Mouse (Mus musculus) heart, embryonic 15.5 days (tissue): ENCODE measurements around the gene St14. TPM values are rescaled to one million over a fixed set of nuclear protein-coding genes. Genes with fewer than 3 reads are reported as not detected.

ENCODE experiments used
- ATAC-seq: fragments of 200-750 bp; cut with Nextera tagmentation; replicated peaks from 2 replicates; pipeline ENCODE4 v1.8.0; 2017; ENCODE audit warnings: low read depth, moderate TSS enrichment; ENCODE audit not compliant: insufficient number of reproducible peaks, insufficient read depth, low FRiP score
- H3K27ac ChIP-seq: fragments of 300-500 bp; sonication (generic); 2 replicates; pipeline ENCODE4 v1.5.1; 2015; ENCODE audit warnings: mild to moderate bottlenecking, inconsistent platforms
- H3K27me3 ChIP-seq: fragments of 300-500 bp; sonication (generic); 2 replicates; pipeline ENCODE4 v1.6.1; 2015; ENCODE audit warnings: inconsistent platforms
- H3K36me3 ChIP-seq: fragments of 300-500 bp; sonication (generic); 2 replicates; pipeline ENCODE4 v1.6.1; 2015; ENCODE audit warnings: mild to moderate bottlenecking, inconsistent platforms
- H3K4me1 ChIP-seq: fragments of 300-500 bp; sonication (generic); replicated peaks from 2 replicates; pipeline ENCODE4 v1.6.1; 2015; ENCODE audit warnings: inconsistent platforms
- H3K4me2 ChIP-seq: fragments of 300-500 bp; sonication (generic); 2 replicates; pipeline ENCODE4 v1.6.1; 2015; ENCODE audit warnings: inconsistent platforms, mild to moderate bottlenecking, moderate library complexity
- H3K4me3 ChIP-seq: fragments of 300-500 bp; sonication (generic); 2 replicates; pipeline ENCODE4 v1.5.1; 2015; ENCODE audit warnings: mild to moderate bottlenecking, inconsistent platforms
- H3K9ac ChIP-seq: fragments of 300-500 bp; sonication (generic); 2 replicates; pipeline ENCODE4 v1.6.1; 2015; ENCODE audit warnings: mild to moderate bottlenecking, inconsistent platforms
- H3K9me3 ChIP-seq: fragments of 300-500 bp; sonication (generic); replicated peaks from 2 replicates; pipeline ENCODE4 v1.6.1; 2016; ENCODE audit warnings: inconsistent platforms
- WGBS: fragments of 180-500 bp; shearing (Covaris S2); methylation state at CpG from one replicate; pipeline ENCODE4 v1.1.7; 2015; ENCODE audit warnings: mixed read lengths; 5-methylcytosine and 5-hydroxymethylcytosine counted together
- polyA plus RNA-seq: library from polyadenylated mRNA; unstranded; fragments of >200 nt; fragmentation: Nextera tagmentation; extraction: Ambion mirVana; gene quantifications from 2 replicates; pipeline ENCODE4 v1.2.1, GENCODE M21; 2015

Gene St14
- polyA plus RNA-seq, 1 experiment from 2014 or later = 2.2 TPM

DNA sequence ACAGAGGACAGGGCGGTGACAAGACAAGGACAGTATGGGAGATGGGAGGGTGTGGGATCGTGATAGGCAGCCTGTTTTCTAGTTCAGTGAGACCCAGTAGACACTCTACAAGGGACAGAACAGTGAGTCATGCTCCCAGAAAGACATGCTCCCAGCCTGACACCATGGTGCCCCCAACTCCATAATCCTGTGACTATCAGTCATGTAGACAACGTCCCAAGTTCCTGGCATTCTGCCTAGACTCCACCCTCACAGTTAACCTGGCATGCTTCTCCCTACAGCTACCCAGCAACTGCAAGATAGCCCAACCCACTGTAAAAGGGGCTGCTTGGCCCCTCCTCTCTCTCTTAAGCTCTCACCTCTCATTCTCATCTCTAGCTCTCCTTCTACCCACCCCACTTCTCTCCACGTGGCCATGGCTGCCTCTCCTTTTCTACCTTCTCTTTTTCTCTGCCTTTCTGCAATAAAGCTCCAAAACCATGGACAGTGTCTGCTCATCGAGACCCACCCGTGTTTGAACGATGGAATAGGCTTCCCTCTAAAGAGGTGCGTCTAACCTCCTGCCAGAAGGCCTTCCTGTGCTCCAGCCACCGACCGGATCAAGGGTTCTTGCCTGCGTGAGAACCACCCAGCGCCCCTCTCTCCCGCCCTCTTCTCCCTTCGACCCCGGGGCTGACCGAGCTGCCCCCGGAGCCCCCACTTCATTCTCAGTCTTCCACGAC lies 39.4 kb downstream of the St14 start:
- H3K9ac ChIP-seq = no peak overlapping the region

DNA sequence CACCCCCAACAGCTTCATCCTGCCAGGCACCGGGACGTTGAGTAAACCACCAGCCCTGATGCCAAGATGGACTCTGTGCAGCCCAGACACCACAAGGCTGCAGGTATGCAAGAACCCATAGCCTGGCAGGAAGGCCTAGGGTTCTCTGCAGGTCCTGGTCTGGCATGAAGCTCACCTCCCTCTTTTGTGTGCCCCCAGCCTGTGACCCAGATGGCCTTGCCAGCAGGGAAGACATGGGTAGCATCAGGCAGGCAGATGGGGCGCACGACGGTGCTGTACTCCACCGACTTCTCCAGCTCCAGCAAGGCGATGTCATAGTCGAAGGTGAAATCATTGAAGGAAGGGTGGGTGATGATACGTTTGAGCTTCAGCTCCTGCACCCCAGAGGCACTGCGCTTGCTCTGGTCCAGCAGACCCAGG lies 40.5 kb downstream of the St14 start:
- no peak overlapping the region for H3K4me2 ChIP-seq

More for the DNA sequence above, 39.4 kb downstream of the St14 start:
- 84% methylated on average over 18 of the region's 18 CpGs for WGBS
- Histone ChIP-seq H3K27ac (no peak overlapping the region), H3K4me3 (no peak overlapping the region), H3K27me3 (peaks cover 7% of the 10 kb centered on the region), H3K4me1 (peaks cover 11% of the 10 kb centered on the region), H3K4me2 (no peak overlapping the region), H3K9me3 (no peaks in the 10 kb centered on the region), H3K36me3 (no peaks in the 10 kb centered on the region)
- no peak for ATAC-seq

DNA sequence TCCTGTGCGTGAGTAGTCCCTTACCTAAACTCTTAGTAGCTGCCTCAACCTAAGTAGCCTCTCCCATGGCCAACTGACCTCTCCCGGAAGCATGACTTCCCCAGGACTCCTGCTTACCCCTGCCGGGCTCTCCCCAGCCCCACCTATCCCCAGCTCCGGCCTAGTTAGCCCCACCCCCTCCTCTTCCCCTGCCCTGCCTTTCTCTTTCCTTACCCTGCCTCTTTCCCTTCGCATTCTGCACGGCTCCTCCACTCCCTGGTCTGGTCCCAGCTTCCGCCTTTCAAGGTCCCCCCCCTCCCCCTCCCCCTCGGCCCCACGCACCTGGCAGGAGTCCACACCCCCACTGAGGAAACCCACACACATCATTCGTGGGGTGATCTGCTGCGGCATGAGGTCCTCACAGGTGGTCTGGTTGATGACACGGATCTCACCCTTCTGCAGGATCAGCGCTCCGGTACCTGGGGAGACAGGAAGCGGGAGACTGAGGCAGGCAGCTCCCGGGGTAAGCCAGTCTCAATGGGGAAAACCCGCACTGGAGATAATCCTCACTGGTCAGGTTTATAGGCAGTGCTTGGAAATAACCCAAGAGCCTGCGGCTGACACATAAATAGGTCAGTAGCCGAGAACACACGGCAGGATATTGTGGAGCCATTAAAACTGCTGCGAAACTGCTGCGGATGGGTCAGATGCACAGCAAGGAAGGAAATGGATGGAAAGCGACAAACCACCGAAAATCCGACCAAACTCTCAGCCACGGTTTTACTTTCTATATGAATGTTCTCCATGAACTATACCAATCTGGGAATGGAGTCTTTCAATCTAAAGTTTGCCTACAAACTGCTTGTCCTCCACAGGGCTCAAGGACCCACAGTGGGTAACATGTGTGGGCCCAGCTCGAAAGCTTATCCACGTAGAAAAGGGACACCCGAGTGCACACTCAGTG lies 41.3 kb downstream of the St14 start:
- Histone ChIP-seq H3K9ac (no peak overlapping the region), H3K36me3 (no peaks in the 10 kb centered on the region), H3K27me3 (peaks cover 11% of the 10 kb centered on the region; the same call in 1 of the 2 replicates), H3K27ac (no peak overlapping the region), H3K4me2 (0 out of 2 replicates have a peak overlapping the region, but pooled peaks have one; percentile 6), H3K4me3 (no peak overlapping the region), H3K9me3 (no peaks in the 10 kb centered on the region), H3K4me1 (0 out of 2 replicates have a peak, but pooled peaks cover 2% of the 10 kb centered on the region)
- no peak for ATAC-seq
- WGBS = 68% methylated on average over 29 of the region's 29 CpGs

More for the DNA sequence above, 40.5 kb downstream of the St14 start:
- 0 out of 2 replicates have a peak, but pooled peaks cover 1% of the 10 kb centered on the region for H3K4me1 ChIP-seq
- H3K27ac ChIP-seq = no peak overlapping the region
- WGBS = 92% methylated on average over 10 of the region's 10 CpGs
- no peak overlapping the region for H3K4me3 ChIP-seq
- H3K36me3 ChIP-seq = no peaks in the 10 kb centered on the region
- no peak overlapping the region for H3K9ac ChIP-seq
- peaks cover 13% of the 10 kb centered on the region for H3K27me3 ChIP-seq
- H3K9me3 ChIP-seq = no peaks in the 10 kb centered on the region
- ATAC-seq = no peak

DNA sequence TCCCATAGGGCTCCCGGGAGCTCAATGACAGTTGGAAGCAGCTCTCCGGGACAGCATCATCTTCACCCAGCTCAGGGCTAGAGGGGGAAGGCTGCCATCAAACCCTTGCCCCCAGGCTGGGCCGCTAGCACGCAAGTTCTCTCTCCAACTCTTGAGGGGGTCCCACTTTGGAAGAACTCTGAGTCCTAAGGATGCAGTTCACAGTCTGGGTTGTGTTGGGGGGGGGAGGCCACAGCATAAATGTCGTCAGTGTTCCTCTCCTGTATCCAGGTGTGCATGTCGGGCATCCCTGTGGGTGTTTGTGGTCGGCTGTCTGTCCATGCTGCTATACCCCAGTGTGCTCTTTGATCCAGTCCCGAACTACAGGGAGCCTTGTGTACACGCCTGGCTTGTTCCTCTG lies 42.1 kb downstream of the St14 start:
- Histone ChIP-seq H3K27me3 (peaks cover 11% of the 10 kb centered on the region; the same call in 1 of the 2 replicates), H3K4me3 (no peak overlapping the region), H3K9ac (no peak overlapping the region), H3K27ac (no peak overlapping the region), H3K36me3 (no peaks in the 10 kb centered on the region), H3K9me3 (no peaks in the 10 kb centered on the region), H3K4me1 (0 out of 2 replicates have a peak, but pooled peaks cover 2% of the 10 kb centered on the region), H3K4me2 (no peak overlapping the region)
- no peak for ATAC-seq
- 82% methylated on average over 9 of the region's 9 CpGs for WGBS

DNA sequence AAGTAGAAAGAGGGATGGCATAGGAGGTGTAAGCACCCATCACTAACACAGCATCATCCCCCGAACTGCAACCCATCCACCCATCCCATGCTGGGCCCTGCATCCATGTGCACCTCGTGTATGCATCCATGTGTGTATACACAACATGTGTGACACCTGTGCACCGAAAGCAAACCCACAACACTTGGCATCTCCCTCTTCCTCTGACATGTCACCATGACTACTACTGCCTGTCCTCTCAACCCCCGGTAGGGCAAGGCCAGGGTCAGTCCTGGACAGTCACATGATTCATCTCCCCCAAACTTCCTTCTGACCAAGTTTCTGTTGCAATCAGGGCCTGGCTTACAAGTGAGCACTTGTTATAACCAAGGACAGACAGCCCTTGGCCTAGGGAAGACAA lies 42.8 kb downstream of the St14 start:
- Histone ChIP-seq H3K4me2 (no peak overlapping the region), H3K27ac (no peak overlapping the region), H3K36me3 (no peaks in the 10 kb centered on the region), H3K4me3 (no peak overlapping the region), H3K9ac (no peak overlapping the region), H3K4me1 (0 out of 2 replicates have a peak, but pooled peaks cover 2% of the 10 kb centered on the region), H3K9me3 (no peaks in the 10 kb centered on the region), H3K27me3 (peaks cover 11% of the 10 kb centered on the region; the same call in 1 of the 2 replicates)
- WGBS = 73% methylated on average over 4 of the region's 4 CpGs
- no peak for ATAC-seq

DNA sequence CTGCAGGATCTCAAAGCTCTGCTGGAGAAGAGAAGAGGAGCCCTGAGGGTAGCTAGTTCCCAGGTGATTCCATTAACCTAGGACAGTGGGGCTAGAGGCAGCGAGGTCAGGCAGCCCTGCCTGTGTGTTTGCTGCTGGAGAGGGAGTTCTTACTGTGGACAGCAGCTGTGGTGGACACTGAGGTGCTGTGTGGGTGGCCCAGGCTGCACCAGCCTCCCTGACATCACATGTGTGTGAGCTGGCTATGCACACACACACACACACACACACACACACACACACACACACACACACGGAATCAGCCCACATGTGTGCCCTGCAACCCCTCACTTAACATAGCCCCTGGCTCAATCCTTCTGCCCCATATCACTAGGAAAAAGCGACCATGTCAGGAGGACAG lies 43.5 kb downstream of the St14 start:
- 44% methylated on average over 3 of the region's 3 CpGs for WGBS
- no peak overlapping the region for H3K27ac ChIP-seq
- no peak overlapping the region for H3K4me3 ChIP-seq
- H3K9ac ChIP-seq = no peak overlapping the region
- no peaks in the 10 kb centered on the region for H3K36me3 ChIP-seq
- no peak for ATAC-seq
- no peaks in the 10 kb centered on the region for H3K9me3 ChIP-seq
- peaks cover 15% of the 10 kb centered on the region for H3K27me3 ChIP-seq
- H3K4me1 ChIP-seq = 0 out of 2 replicates have a peak, but pooled peaks cover 2% of the 10 kb centered on the region
- no peak overlapping the region for H3K4me2 ChIP-seq

DNA sequence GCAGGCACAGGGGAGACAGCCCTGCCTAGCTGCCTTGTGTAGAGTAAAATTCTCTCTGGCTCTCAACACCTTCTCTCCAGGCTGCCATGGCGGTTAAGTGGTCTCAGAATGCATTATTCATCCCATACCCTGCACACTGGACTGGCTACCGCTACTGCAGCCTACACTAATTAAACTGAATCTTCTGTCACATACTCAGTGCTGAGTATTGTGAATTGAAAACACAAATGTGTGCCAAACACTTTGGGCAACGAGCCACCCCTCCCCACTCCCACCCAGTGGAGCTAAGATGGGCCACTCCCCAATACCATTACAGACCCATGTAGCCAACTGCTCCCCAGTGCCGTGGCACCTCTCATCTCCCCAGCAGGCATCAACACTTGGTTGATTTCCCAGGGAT lies 44.2 kb downstream of the St14 start:
- ATAC-seq = no peak
- H3K36me3 ChIP-seq = no peaks in the 10 kb centered on the region
- 76% methylated on average over 4 of the region's 4 CpGs for WGBS

DNA sequence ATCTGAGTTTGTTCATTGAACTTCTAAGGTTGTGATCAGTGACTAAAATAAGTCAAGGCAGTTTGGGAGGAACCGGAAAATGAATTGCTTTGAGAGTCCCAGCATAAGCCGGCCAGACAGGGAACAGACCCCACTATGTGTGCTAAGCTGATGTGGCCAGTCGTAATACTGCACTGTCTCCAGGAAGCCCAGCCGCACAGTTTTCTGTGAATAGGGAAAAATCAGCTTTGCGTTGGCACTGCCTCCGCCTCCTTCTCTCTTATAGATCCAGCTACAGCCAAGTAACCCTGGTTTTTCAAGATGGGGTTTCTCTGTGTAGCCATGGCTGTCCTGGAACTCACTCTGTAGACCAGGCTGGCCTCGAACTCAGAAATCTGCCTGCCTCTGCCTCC lies 44.9 kb downstream of the St14 start:
- H3K4me1 ChIP-seq = 0 out of 2 replicates have a peak, but pooled peaks cover 4% of the 10 kb centered on the region
- 76% methylated on average over 7 of the region's 7 CpGs for WGBS
- no peak overlapping the region for H3K9ac ChIP-seq
- no peak for ATAC-seq
- no peak overlapping the region for H3K4me3 ChIP-seq
- no peak overlapping the region for H3K4me2 ChIP-seq
- H3K27ac ChIP-seq = no peak overlapping the region
- H3K27me3 ChIP-seq = peaks cover 24% of the 10 kb centered on the region
- no peaks in the 10 kb centered on the region for H3K9me3 ChIP-seq
- no peaks in the 10 kb centered on the region for H3K36me3 ChIP-seq

More for the DNA sequence above, 44.2 kb downstream of the St14 start:
- Histone ChIP-seq H3K4me2 (no peak overlapping the region), H3K9me3 (no peaks in the 10 kb centered on the region), H3K27ac (no peak overlapping the region), H3K27me3 (peaks cover 21% of the 10 kb centered on the region), H3K4me3 (no peak overlapping the region), H3K4me1 (0 out of 2 replicates have a peak, but pooled peaks cover 2% of the 10 kb centered on the region), H3K9ac (no peak overlapping the region)

DNA sequence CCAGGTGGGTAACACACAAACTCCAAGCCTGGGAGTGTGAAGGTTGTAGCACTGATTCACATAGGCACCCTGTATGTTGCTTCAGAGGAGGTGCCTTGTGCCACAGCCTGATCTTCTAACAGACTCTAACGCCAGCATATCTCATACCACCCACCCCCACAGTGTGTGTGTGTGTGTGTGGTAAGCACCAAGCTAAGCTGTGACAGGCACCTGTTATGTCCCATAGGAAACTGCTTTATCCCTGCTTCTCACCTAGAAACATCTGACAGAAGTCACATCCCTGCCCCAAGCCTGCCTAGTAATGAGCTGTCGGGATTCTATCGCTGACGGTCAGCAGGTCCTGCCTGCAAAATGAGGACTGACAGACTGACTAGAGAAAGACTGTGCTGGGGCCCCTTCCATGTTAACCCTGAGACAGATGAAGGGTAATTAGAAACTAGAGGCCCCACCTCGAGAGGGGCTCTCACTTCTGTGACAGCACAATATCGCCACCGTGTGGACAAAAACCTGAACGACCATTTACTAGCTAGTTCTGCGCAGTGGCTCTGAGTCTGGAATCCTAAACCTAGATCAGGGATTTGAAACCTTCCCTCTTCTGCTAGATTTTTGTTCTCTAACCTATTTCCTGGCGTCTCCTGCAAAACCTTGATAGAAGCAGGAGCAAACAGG lies 45.4 kb downstream of the St14 start:
- H3K27me3 ChIP-seq = peaks cover 24% of the 10 kb centered on the region
- H3K4me2 ChIP-seq = peak overlapping the region; percentile 19; the same call in 1 of the 2 replicates
- H3K9ac ChIP-seq = no peak overlapping the region
- 12% methylated on average over 10 of the region's 10 CpGs for WGBS
- no peaks in the 10 kb centered on the region for H3K9me3 ChIP-seq
- no peak overlapping the region for H3K27ac ChIP-seq
- H3K36me3 ChIP-seq = no peaks in the 10 kb centered on the region
- ATAC-seq = no peak
- no peak overlapping the region for H3K4me3 ChIP-seq
- H3K4me1 ChIP-seq = 0 out of 2 replicates have a peak, but pooled peaks cover 4% of the 10 kb centered on the region

DNA sequence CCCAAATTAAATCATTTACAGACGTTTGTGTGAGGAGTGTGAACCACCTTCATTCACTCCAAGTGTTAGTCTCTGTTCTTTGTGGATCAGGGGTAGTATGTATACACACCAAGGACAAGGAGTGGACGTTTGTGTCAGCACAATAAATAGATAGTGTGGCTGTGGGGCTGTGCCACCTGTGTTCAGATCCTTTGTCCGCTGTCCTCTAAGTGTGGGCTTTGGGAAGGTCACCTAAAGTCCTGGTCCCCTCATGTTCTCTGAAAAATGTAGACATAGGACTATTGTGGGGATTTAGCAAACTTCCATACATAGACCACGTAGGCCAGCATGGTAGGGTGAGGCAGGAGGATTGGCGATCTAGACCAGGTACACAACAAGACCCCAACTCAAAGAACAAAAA lies 46.1 kb downstream of the St14 start:
- Histone ChIP-seq H3K9me3 (no peaks in the 10 kb centered on the region), H3K4me1 (0 out of 2 replicates have a peak, but pooled peaks cover 4% of the 10 kb centered on the region), H3K27me3 (peaks cover 24% of the 10 kb centered on the region), H3K4me2 (no peak overlapping the region), H3K36me3 (no peaks in the 10 kb centered on the region), H3K27ac (no peak overlapping the region), H3K4me3 (no peak overlapping the region), H3K9ac (no peak overlapping the region)
- 74% methylated on average over 5 of the region's 5 CpGs for WGBS
- no peak for ATAC-seq

DNA sequence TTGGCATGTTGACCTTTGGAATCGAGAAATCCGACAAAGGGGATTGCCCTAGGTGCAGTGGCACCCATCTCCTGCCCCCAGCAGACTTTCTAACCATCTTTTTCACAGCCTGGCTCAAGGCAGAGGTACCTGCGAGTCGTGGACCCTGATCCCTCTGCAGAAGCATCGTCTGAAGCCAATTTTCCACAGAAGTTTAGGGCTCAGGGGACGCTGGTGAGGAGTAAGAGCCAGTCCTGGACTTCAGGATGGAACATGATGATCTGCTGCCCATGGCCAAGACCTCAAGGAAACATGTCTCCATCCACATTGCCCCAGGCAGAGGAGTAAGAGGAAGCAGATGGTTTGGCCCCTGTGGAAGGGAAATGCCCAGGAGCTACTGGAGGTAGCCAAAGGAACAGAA lies 48.9 kb downstream of the St14 start:
- no peak for ATAC-seq

More for the DNA sequence above, 48.9 kb downstream of the St14 start:
- WGBS = 70% methylated on average over 6 of the region's 6 CpGs
- H3K27me3 ChIP-seq = peaks cover 24% of the 10 kb centered on the region
- H3K4me2 ChIP-seq = no peak overlapping the region
- no peak overlapping the region for H3K9ac ChIP-seq
- no peaks in the 10 kb centered on the region for H3K9me3 ChIP-seq
- H3K4me1 ChIP-seq = 0 out of 2 replicates have a peak, but pooled peaks cover 4% of the 10 kb centered on the region
- no peaks in the 10 kb centered on the region for H3K36me3 ChIP-seq
- no peak overlapping the region for H3K27ac ChIP-seq
- no peak overlapping the region for H3K4me3 ChIP-seq
